Mouse (Mus musculus): ENCODE results near the gene Srsf10.

Gene Srsf10

GRCm38 (mm10) chr4:135855536-135856222 lies at the start of gene Srsf10:
Srsf10 (plus strand) TSS chr4:135855747.
- DNase-seq (ENCODE audit: low read depth, low spot score) = peak; percentile 98

DNA sequence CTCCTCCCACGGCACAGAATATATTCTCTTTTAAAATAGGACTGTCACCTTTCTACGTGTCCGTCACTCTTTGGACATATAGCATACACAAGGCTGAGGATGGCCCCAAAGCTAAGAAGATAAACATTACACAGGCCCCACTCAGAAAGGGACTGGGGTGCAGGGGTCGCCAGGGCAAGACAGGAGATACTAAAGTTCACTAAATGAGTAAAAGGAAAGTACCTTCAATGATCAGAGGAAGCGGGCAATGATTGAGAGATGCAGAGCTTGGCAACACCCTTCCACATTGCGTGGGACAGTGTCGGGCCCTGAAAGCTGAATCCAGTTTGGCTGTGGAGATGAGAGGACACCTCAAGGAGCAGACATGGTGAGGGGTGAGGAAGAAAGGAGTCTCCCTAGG lies 40.7 kb upstream of the Srsf10 start:
- DNase-seq (ENCODE audit: low read depth, low spot score) = no peak

DNA sequence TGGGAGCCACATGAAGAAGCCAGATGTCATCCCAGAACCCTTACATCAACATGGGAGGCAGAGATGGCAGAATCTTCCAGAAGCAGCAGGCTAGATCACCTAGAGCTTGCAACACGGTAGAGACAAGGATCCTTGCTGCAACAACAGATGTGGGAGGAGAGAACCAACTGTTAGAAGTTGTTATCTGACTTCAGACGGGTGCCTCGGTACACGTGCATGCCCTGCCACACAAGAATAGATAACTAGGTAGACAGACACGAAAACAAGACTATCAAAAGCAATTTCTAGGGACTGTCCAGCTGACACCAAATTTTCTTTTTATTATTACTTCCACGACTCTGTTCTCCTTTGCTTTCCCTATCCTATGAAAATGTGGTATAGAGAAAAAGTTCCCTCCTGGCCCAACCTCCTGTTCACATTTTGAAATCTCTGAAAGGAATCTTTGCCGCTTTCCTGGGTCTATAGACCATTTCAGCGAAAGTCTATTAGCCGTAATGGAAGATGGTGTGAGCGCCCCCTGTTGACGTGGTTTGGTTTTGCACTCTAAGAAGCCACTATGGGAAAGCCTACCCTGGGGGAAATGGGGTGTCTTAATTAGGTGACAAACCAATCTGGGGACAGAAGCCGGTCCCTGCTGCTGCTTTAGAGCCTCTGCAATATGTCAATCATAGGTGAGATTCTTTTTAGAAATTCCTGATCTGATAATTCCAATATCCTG lies 38.5 kb upstream of the Srsf10 start:
- DNase-seq (ENCODE audit: low read depth, low spot score) = peak; percentile 60

GRCm38 (mm10) chr4:135818366-135818765 lies 37.2 kb upstream of the Srsf10 start:
- DNase-seq (ENCODE audit: low read depth, low spot score) = no peak

DNA sequence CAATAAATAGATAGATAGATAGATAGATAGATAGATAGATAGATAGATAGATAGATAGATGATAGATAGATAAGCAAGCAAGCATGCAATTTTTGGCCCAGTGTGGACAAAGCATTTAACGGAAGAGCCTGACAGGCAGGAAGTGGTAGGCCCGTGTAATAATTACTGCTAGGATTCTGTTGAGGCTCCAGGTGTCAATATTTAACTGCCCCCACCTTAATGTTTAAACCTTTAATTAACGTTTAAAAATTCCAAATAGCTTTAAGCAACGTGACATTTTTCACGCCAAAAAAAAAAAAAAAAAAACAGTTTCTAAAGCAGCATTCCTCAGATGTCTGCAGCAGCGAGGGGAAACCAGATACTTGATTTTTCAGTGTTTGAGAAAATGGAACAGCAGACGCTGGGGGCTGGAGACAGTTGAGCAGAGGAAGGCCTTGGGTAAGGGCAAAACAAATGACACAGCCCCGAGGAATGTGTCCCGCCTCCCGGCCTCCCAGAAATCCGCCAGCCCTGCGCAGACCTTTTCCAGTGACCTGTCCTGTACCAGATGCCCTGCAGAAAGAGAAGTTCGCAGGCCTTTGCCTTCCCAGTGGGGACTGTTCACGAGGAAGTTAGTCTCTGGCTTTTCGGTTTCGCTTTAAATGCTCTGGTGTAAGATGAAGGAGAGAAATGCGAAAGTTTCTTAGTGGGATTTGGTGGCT lies 35.6 kb upstream of the Srsf10 start:
- DNase-seq (ENCODE audit: low read depth, low spot score) = no peak

DNA sequence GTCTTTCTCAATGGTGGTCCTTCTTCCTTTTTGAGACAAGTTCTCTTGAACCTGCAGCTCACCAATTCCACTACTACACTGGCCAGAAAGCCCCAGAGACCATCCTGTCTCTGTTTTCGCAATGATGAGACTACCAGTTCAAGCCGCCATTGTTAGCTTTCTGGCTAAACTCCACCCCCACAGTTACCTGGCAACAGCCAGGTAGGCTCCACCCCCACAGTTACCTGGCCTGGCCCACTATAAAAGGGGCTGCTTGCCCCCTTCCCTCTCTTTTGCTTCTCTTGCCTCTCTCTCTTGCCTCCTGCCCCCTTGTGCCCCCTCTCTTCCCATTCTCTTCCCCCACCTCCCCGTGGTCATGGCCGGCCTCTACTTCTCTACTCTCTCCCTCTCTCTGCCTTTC lies 33.8 kb upstream of the Srsf10 start:
- no peak for DNase-seq (ENCODE audit: low read depth, low spot score)

DNA sequence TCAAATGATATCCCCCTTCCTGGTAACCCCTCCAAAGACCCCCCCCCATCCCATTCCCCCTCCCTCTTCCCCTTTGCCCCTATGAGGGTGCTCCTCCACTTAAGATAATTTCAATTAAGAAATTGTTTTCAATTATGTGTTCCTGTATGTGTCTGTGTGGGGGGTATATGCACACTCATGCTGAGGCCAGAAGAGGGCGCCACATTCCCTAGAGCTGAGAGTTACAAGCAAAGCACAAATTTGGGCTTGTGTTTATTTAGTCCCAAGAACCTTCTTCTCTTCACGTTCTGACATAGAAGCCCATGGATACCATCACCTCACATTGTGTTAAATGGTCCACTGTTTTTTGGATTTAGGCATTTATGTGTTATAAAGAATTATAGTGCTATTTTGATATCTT lies 32.2 kb upstream of the Srsf10 start:
- peak; percentile 77 for DNase-seq (ENCODE audit: low read depth, low spot score)

- peak; percentile 71 for DNase-seq (ENCODE audit: low read depth, low spot score)
These were observed 31.3 kb upstream of the Srsf10 start for GRCm38 (mm10) chr4:135824254-135824653.

GRCm38 (mm10) chr4:135828491-135828890 lies 27.1 kb upstream of the Srsf10 start:
- DNase-seq (ENCODE audit: low read depth, low spot score) = peak; percentile 67

GRCm38 (mm10) chr4:135832070-135832469 lies 23.5 kb upstream of the Srsf10 start:
- no peak for DNase-seq (ENCODE audit: low read depth, low spot score)

DNA sequence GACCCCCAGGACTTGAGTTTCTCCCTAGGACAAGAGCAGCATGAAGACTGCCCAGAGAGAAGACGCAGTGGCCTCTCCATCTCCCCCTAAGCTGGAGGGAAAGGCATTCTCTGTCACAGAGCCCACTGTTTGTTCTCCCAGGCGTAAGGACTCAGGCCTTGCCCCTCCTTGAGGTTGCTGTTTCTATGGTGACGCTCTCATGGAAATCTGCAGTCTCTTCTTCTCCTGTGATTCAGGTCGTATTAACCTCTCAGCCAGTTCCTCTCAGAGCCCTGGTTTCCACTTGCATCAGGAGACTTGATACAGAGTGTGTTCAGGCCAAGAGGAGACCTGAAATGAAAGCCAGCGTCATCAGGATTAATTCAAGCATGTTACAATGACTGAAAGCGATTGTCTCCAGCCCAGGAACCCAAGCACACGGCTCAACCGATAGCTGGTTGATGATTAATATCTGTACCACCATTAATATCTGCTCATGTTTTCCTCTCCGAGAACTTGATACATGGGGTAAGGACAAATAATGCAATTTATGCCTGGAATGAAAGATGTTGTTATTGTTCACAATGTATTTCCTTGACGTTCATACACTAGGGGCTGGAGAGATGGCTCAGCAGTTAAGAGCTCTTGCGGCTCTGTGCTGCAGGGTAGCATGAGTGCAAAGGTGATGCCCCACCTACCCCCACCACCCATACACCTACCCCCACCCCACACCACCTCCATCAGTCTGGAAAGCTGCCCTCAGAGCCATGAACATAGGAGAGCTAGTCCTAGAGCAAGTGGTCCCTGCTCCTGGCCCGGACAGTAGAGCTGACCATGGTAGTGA lies 22.0 kb upstream of the Srsf10 start:
- no peak for DNase-seq (ENCODE audit: low read depth, low spot score)

- no peak for DNase-seq (ENCODE audit: low read depth, low spot score)
These were observed 21.3 kb upstream of the Srsf10 start for GRCm38 (mm10) chr4:135834124-135834717.

GRCm38 (mm10) chr4:135838925-135839292 lies 16.6 kb upstream of the Srsf10 start:
- DNase-seq (ENCODE audit: low read depth, low spot score) = no peak

GRCm38 (mm10) chr4:135839293-135840011 lies 16.1 kb upstream of the Srsf10 start:
- no peak for DNase-seq (ENCODE audit: low read depth, low spot score)

DNA sequence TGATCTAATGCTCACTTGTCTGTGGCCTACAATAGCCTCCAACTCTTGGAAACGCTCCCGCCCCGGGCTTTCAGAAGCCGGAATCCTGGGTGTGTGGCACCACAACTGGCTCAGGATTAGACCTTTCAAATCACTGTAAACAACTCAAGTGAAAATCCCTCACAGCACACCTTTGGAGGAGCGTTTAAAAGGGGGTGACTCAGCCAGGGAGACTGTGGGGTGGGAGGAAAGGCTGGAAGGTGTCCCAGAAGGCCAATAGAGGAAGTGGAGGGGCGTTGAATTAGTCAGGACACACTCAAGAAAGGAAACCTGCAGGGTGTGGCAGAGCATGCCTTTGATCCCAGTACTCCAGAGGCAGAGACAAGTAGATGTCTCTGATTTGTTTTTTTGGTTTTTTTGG lies 11.1 kb upstream of the Srsf10 start:
- no peak for DNase-seq (ENCODE audit: low read depth, low spot score)

GRCm38 (mm10) chr4:135847581-135847980 lies 8.0 kb upstream of the Srsf10 start:
- DNase-seq (ENCODE audit: low read depth, low spot score) = no peak

- no peak for DNase-seq (ENCODE audit: low read depth, low spot score)
These were observed 5.0 kb upstream of the Srsf10 start for GRCm38 (mm10) chr4:135850411-135851095.

- DNase-seq (ENCODE audit: low read depth, low spot score) = no peak
These were observed 3.6 kb upstream of the Srsf10 start for GRCm38 (mm10) chr4:135851942-135852341.

DNA sequence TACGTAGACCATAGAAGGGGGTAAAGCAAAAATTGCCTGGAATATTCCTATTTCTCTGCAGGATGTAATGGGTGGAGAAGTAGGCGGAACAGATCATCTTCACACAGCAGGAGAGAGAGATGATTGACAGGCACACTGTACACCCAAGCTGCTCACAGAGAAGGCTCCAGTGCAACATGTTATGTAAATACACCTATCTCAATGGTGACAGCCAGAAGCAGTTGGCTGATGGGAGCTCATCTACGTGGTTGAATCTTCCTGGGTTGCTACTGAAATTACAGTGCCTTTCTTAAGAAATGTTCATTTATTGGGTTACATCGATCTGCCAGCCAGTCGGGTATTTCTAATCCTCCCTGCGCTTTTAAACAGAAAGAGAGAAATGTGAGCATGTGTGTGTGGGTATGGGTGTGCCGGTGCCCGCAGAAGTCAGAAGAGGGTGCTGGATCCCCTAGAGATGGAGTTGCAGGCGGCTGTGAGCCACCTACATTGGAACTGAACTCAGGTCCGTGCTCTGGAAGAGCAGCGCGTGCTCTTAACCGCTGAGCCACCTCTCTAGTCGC lies 1.5 kb upstream of the Srsf10 start:
- no peak for DNase-seq (ENCODE audit: low read depth, low spot score)

GRCm38 (mm10) chr4:135854630-135855029 lies 917 bp upstream of the Srsf10 start:
- DNase-seq (ENCODE audit: low read depth, low spot score) = no peak

Data from ES-CJ7 (cell line).